20 mouse cellular contexts compared by ENCODE assay signal in the genomic region with DNA sequence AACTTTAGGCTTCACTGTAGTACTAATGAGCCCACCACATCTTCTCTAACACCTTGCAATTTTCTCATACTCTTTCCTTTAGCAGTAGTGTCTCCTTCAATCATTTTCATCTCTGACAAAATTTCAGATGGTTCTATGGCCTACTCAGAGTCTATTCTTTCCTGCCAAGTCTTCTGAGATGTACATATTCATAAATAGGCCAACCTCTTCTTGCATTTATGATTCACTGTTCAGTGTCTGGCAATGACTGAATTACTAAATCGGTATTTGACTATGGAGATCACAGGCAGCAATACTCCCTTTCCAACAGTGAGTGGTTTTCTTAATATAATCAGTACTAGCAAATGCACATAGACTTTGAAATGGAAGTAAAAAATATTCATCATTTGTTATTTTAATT.
"Had no signal": no experiment of that assay in that cellular context is flagged by ENCODE, and none has a peak within 500 bp of the region (broad histone marks: within the 10 kb centered on the region; RNA-seq: fewer than 3 reads in every experiment).

No protein-coding gene starts in this region.

- DNase-seq: cerebellum, adult 8-10 months; cerebellum, adult 9-10 months; cerebellum, adult 9-11 months; cerebellum, postnatal 14 days; cerebellum, postnatal 25 days; cerebellum, postnatal 36 days; embryo, embryonic 11 days; forebrain, postnatal 0 days; gastrocnemius, adult 2 months; gastrocnemius, postnatal 10 days; gastrocnemius, postnatal 14 days; gastrocnemius, postnatal 25 days; gastrocnemius, postnatal 36 days; heart, adult 11 months; heart, adult 18-20 months; heart, adult 2 months had no signal

- ATAC-seq: forebrain, embryonic 13.5 days; forebrain, embryonic 14.5 days; forebrain, embryonic 15.5 days; forebrain, embryonic 16.5 days; forebrain, postnatal 0 days had no signal
